Mouse (Mus musculus) liver, embryonic 14.5 days (tissue): Measurements from ENCODE around the gene Ezh1. TPM values are rescaled to one million over a fixed set of nuclear protein-coding genes. Genes with fewer than 3 reads are reported as not detected.
A peak's percentile ranks its signal among the peaks of the same experiment; 100 is the strongest.

ENCODE experiments used
- ATAC-seq: fragments of 200-750 bp; cut with Nextera tagmentation; 2 replicates; pipeline ENCODE4 v1.8.0; 2017; ENCODE audit warnings: moderate number of reproducible peaks, mild to moderate bottlenecking, moderate library complexity; ENCODE audit not compliant: insufficient read depth
- DNase-seq, 3 experiments: peaks; one replicate each; pipeline ENCODE4 v3.0.0-alpha.2; 2012 to 2013; ENCODE audit warnings: low read depth in 3 of 3, low spot score in 3 of 3
- H3K27ac ChIP-seq: fragments of 300-500 bp; sonication (generic); 2 replicates; pipeline ENCODE4 v1.5.1; 2014; ENCODE audit warnings: moderate library complexity, mild to moderate bottlenecking, control low read depth, inconsistent platforms
- H3K27me3 ChIP-seq: fragments of 300-500 bp; sonication (generic); 2 replicates; pipeline ENCODE4 v1.6.1; 2014; ENCODE audit warnings: mild to moderate bottlenecking, low read length, moderate library complexity; ENCODE audit not compliant: control insufficient read depth, insufficient read depth
- H3K36me3 ChIP-seq: fragments of 300-500 bp; sonication (generic); replicated peaks from 2 replicates; pipeline ENCODE4 v1.6.1; 2014; ENCODE audit warnings: low read depth; ENCODE audit not compliant: control insufficient read depth, insufficient read depth
- H3K4me1 ChIP-seq, 2 experiments: fragments of 200-500 bp in 1 of 2; fragments of 300-500 bp in 1 of 2; sonication (generic) in 1 of 2; replicated peaks; 2 replicates each; pipeline ENCODE4 v1.6.1; 2012 to 2014; ENCODE audit warnings: antibody characterized with exemption in 1 of 2, inconsistent platforms in 1 of 2, low read length in 1 of 2; ENCODE audit not compliant: control insufficient read depth in 2 of 2, insufficient read depth in 2 of 2
- H3K4me2 ChIP-seq: fragments of 300-500 bp; sonication (generic); 2 replicates; pipeline ENCODE4 v1.6.1; 2014; ENCODE audit warnings: low read depth, mild to moderate bottlenecking, control low read depth, moderate library complexity
- H3K4me3 ChIP-seq, 2 experiments: fragments of 200-500 bp in 1 of 2; fragments of 300-500 bp in 1 of 2; sonication (generic) in 1 of 2; 2 replicates each; pipeline ENCODE4 v1.5.1; 2012 to 2014; ENCODE audit warnings: low read depth in 2 of 2, low read length in 2 of 2, mild to moderate bottlenecking in 2 of 2, control low read depth in 1 of 2, inconsistent platforms in 1 of 2, moderate library complexity in 1 of 2; ENCODE audit not compliant: insufficient read depth in 1 of 2
- H3K9ac ChIP-seq: fragments of 300-500 bp; sonication (generic); replicated peaks from 2 replicates; pipeline ENCODE4 v1.6.1; 2014; ENCODE audit warnings: mild to moderate bottlenecking, control low read depth, moderate library complexity
- H3K9me3 ChIP-seq: fragments of 300-500 bp; sonication (generic); 2 replicates; pipeline ENCODE4 v1.6.1; 2016; ENCODE audit warnings: low read length, mixed read lengths; ENCODE audit not compliant: control insufficient read depth
- CTCF ChIP-seq: IDR thresholded peaks from 2 replicates; pipeline ENCODE4 v1.5.1; 2016; ENCODE audit warnings: antibody characterized with exemption, low read depth, control low read depth
- EP300 ChIP-seq: IDR thresholded peaks from 2 replicates; pipeline ENCODE4 v1.6.1; 2016; ENCODE audit warnings: antibody characterized with exemption, low read depth
- WGBS: fragments of 180-500 bp; shearing (Covaris S2); extraction: QIAGEN DNeasy Blood & Tissue Kit; methylation state at CpG from one replicate; pipeline ENCODE4 v1.1.7; 2014; ENCODE audit not compliant: insufficient replicate concordance; 5-methylcytosine and 5-hydroxymethylcytosine counted together
- polyA plus RNA-seq, 2 experiments: library from polyadenylated mRNA; depleted of rRNA in 1 of 2; stranded (reverse) in 1 of 2; unstranded in 1 of 2; fragments of >200 nt; fragmentation: Nextera tagmentation in 1 of 2; extraction: Ambion mirVana in 1 of 2; gene quantifications; 2 replicates each; pipeline versions ENCODE4 v1.2.1 to v1.2.3; 2012 to 2014

Ezh1 gene
- polyA plus RNA-seq, 2 experiments = 7.9 to 8.8 TPM

DNA sequence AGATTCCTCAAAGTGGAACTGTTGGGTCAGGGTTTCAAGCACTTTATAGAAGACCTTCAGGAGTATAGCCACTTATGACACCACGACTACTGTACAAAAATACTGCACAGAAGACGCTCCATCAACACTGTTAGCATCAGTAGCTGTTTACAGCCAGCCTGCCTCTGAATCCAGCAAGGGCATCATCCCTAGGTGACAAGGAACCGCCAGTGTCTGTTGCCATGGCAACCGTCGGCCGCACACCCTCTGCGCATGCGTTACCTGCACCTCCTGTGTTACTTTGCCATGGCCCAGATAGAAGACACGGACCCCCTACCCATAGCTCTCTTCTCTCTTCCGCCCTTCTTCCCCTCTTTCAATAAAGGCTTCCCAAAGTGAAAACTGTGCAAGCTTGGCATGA is 79.9 kb downstream of the Ezh1 start:
- no peak overlapping the region for H3K4me3 ChIP-seq
- no peak for DNase-seq

DNA sequence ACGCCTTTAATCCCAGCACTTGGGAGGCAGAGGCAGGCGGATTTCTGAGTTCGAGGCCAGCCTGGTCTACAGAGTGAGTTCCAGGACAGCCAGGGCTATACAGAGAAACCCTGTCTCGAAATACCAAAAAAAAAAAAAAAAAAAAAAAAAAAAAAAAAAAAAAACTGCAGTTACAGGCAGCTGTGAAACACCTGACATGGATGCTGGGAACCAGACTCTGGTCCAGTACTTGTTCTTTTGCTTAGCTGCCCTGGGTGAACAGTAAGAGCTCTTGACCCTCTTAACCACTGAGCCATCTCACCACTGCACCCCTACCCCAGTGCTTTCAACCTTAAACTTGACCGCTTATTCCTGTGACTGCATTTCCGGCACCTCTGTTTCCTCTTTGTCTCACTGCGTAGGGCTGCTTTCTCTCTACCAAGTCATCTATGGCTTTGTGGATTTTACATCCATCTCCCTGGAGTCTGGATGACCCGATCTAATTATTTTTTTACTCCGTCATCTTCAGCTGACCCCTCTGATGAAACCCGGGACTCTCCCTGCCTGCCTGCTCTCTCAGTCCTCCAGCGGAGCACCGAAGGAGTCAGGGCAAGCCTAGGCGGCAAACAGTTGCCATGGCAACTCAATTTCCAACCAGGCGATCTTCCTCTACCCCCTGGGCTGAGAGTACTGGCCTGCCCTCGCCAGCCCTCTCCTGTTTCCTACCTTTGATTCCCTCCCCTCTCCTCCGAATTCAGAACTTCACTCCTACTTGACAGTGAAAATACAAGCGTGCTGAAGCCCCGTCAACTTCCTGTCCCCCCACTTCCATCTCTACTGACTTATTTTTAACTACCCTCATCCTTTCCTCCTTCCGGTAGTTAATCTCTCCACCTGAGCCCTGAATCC is 82.7 kb downstream of the Ezh1 start:
- Histone ChIP-seq H3K9ac (no peak overlapping the region), H3K4me1 (peaks cover 0 to 3% of the 10 kb centered on the region in 2 experiments; a peak in 2 of 4 replicates), H3K4me2 (peak overlapping the region; percentile 49), H3K36me3 (no peaks in the 10 kb centered on the region), H3K4me3 (peak overlapping the region; percentile 16 to 21; a peak in 2 of 4 replicates), H3K27ac (no peak overlapping the region), H3K27me3 (peaks cover 18% of the 10 kb centered on the region), H3K9me3 (no peaks in the 10 kb centered on the region)
- DNase-seq (no peak), ATAC-seq (no peak)
- no peak for TF ChIP-seq CTCF
- TF ChIP-seq EP300 = no peak
- WGBS = 16% methylated on average over 18 of the region's 19 CpGs

More for the DNA sequence above, 79.9 kb downstream of the Ezh1 start:
- H3K9me3 ChIP-seq = no peaks in the 10 kb centered on the region
- peaks cover 0 to 1% of the 10 kb centered on the region in 2 experiments; a peak in 2 of 4 replicates for H3K4me1 ChIP-seq
- no peak overlapping the region for H3K9ac ChIP-seq
- H3K4me2 ChIP-seq = no peak overlapping the region
- H3K27me3 ChIP-seq = peaks cover 7% of the 10 kb centered on the region
- no peak overlapping the region for H3K27ac ChIP-seq
- H3K36me3 ChIP-seq = no peaks in the 10 kb centered on the region
- no peak for TF ChIP-seq CTCF
- TF ChIP-seq EP300 = no peak
- 40% methylated on average over 10 of the region's 10 CpGs for WGBS
- no peak for ATAC-seq

DNA sequence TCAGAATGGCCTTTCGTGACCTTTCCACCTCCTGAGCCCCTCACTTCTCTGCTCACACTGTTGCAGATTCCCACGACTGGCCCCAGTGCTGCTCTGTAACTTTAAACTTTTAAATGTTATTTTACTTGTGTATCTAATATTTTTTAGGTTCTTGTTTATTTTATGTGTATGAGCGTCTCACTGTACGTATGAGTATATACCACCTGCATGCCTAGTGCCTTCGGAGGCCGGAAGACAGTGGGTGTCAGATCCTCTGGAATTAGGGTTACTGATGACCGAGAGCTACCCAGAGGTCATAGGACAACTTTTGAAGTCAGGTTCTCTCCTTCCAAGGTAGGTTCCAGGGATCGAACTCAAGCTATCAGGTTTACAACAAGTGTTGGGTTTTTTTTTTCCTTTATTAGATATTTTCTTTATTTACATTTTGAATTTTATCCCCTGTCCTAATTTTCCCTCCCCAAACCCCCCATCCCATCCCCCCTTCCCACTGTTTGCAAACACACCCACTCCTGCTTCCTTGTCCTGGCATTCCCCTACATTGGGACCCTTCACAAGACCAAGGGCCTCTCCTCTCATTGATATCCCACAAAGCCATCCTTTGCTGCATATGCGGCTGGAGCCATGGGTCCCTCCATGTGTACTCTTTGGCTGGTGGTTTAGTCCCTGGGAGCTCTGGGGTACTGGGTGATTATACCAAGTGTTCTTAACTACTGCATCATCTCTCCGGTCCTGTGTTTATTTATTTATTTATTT is 83.9 kb downstream of the Ezh1 start:
- ATAC-seq = no peak
- 75% methylated on average over 10 of the region's 10 CpGs for WGBS
- Histone ChIP-seq H3K9me3 (no peaks in the 10 kb centered on the region), H3K4me2 (no peak overlapping the region), H3K27me3 (peaks cover 18% of the 10 kb centered on the region), H3K4me3 (no peak overlapping the region), H3K9ac (no peak overlapping the region), H3K27ac (no peak overlapping the region), H3K4me1 (peaks cover 0 to 3% of the 10 kb centered on the region in 2 experiments; a peak in 1 of 4 replicates), H3K36me3 (no peaks in the 10 kb centered on the region)
- DNase-seq = no peak
- TF ChIP-seq CTCF = no peak
- TF ChIP-seq EP300 = no peak

Other genes starting within 250 kb of the Ezh1 start
- gene Atp6v0a1, start 217.0 kb downstream of the Ezh1 start, polyA plus RNA-seq (2012; rRNA removed) = 28.3 and 29.5 TPM in 2 replicates
- gene Atp6v0a1, start 217.0 kb downstream of the Ezh1 start, polyA plus RNA-seq (2014; fragmentation: Nextera tagmentation; extraction: Ambion mirVana) = 37.8 and 40.3 TPM in 2 replicates
- gene Naglu, start 156.5 kb downstream of the Ezh1 start, polyA plus RNA-seq (2012; rRNA removed) = 3.4 and 4.0 TPM in 2 replicates
- 4.0 and 4.3 TPM in 2 replicates for gene Naglu, start 156.5 kb downstream of the Ezh1 start, polyA plus RNA-seq (2014; fragmentation: Nextera tagmentation; extraction: Ambion mirVana)
- 0.13 and 0.19 TPM in 2 replicates for gene Hsd17b1, start 148.1 kb downstream of the Ezh1 start, polyA plus RNA-seq (2012; rRNA removed)
- 0.08 and 0.34 TPM in 2 replicates for gene Hsd17b1, start 148.1 kb downstream of the Ezh1 start, polyA plus RNA-seq (2014; fragmentation: Nextera tagmentation; extraction: Ambion mirVana)
- 16.2 and 16.7 TPM in 2 replicates for gene Coasy, start 143.9 kb downstream of the Ezh1 start, polyA plus RNA-seq (2012; rRNA removed)
- gene Coasy, start 143.9 kb downstream of the Ezh1 start, polyA plus RNA-seq (2014; fragmentation: Nextera tagmentation; extraction: Ambion mirVana) = 17.7 and 19.9 TPM in 2 replicates
- gene Mlx, start 139.2 kb downstream of the Ezh1 start, polyA plus RNA-seq (2012; rRNA removed) = 16.8 and 18.6 TPM in 2 replicates
- gene Mlx, start 139.2 kb downstream of the Ezh1 start, polyA plus RNA-seq (2014; fragmentation: Nextera tagmentation; extraction: Ambion mirVana) = 21.9 and 26.8 TPM in 2 replicates
- 7.3 and 16.8 TPM in 2 replicates for gene Psmc3ip, start 131.0 kb downstream of the Ezh1 start, polyA plus RNA-seq (2012; rRNA removed)
- gene Psmc3ip, start 131.0 kb downstream of the Ezh1 start, polyA plus RNA-seq (2014; fragmentation: Nextera tagmentation; extraction: Ambion mirVana) = 21.6 and 22.0 TPM in 2 replicates
- 19.3 and 20.4 TPM in 2 replicates for gene Retreg3, start 106.6 kb downstream of the Ezh1 start, polyA plus RNA-seq (2012; rRNA removed)
- gene Retreg3, start 106.6 kb downstream of the Ezh1 start, polyA plus RNA-seq (2014; fragmentation: Nextera tagmentation; extraction: Ambion mirVana) = 5.3 and 6.7 TPM in 2 replicates
- gene Tubg1, start 106.5 kb downstream of the Ezh1 start, polyA plus RNA-seq (2012; rRNA removed) = 12.4 and 13.8 TPM in 2 replicates
- 32.0 and 32.4 TPM in 2 replicates for gene Tubg1, start 106.5 kb downstream of the Ezh1 start, polyA plus RNA-seq (2014; fragmentation: Nextera tagmentation; extraction: Ambion mirVana)
- gene Tubg2, start 70.6 kb downstream of the Ezh1 start, polyA plus RNA-seq (2012; rRNA removed) = 0.13 and 0.14 TPM in 2 replicates
- not detected in 2 replicates for gene Tubg2, start 70.6 kb downstream of the Ezh1 start, polyA plus RNA-seq (2014; fragmentation: Nextera tagmentation; extraction: Ambion mirVana)
- 0.11 and 0.16 TPM in 2 replicates for gene Cntnap1, start 55.9 kb downstream of the Ezh1 start, polyA plus RNA-seq (2012; rRNA removed)
- 0.08 TPM in 1 of 2 replicates, not detected in the other for gene Cntnap1, start 55.9 kb downstream of the Ezh1 start, polyA plus RNA-seq (2014; fragmentation: Nextera tagmentation; extraction: Ambion mirVana)
- gene Plekhh3, start 55.1 kb downstream of the Ezh1 start, polyA plus RNA-seq (2012; rRNA removed) = 1.1 TPM in 2 replicates
- 1.0 TPM in 2 replicates for gene Plekhh3, start 55.1 kb downstream of the Ezh1 start, polyA plus RNA-seq (2014; fragmentation: Nextera tagmentation; extraction: Ambion mirVana)
- gene Ccr10, start 51.0 kb downstream of the Ezh1 start, polyA plus RNA-seq (2012; rRNA removed) = not detected in 2 replicates
- not detected in 2 replicates for gene Ccr10, start 51.0 kb downstream of the Ezh1 start, polyA plus RNA-seq (2014; fragmentation: Nextera tagmentation; extraction: Ambion mirVana)
- 15.1 and 17.5 TPM in 2 replicates for gene Ramp2, start 19.6 kb upstream of the Ezh1 start, polyA plus RNA-seq (2012; rRNA removed)
- gene Ramp2, start 19.6 kb upstream of the Ezh1 start, polyA plus RNA-seq (2014; fragmentation: Nextera tagmentation; extraction: Ambion mirVana) = 19.0 and 19.2 TPM in 2 replicates
- gene Vps25, start 27.2 kb upstream of the Ezh1 start, polyA plus RNA-seq (2012; rRNA removed) = 35.1 and 36.3 TPM in 2 replicates
- 88.6 and 90.0 TPM in 2 replicates for gene Vps25, start 27.2 kb upstream of the Ezh1 start, polyA plus RNA-seq (2014; fragmentation: Nextera tagmentation; extraction: Ambion mirVana)
- gene Wnk4, start 34.1 kb upstream of the Ezh1 start, polyA plus RNA-seq (2012; rRNA removed) = 5.3 and 5.4 TPM in 2 replicates
- gene Wnk4, start 34.1 kb upstream of the Ezh1 start, polyA plus RNA-seq (2014; fragmentation: Nextera tagmentation; extraction: Ambion mirVana) = 6.4 and 6.9 TPM in 2 replicates
- gene Cntd1, start 52.5 kb upstream of the Ezh1 start, polyA plus RNA-seq (2012; rRNA removed) = 0.44 and 0.68 TPM in 2 replicates
- 0.44 and 0.72 TPM in 2 replicates for gene Cntd1, start 52.5 kb upstream of the Ezh1 start, polyA plus RNA-seq (2014; fragmentation: Nextera tagmentation; extraction: Ambion mirVana)
- 58.7 and 84.8 TPM in 2 replicates for gene Coa3, start 52.7 kb upstream of the Ezh1 start, polyA plus RNA-seq (2012; rRNA removed)
- 109 and 122 TPM in 2 replicates for gene Coa3, start 52.7 kb upstream of the Ezh1 start, polyA plus RNA-seq (2014; fragmentation: Nextera tagmentation; extraction: Ambion mirVana)
- 22.7 and 60.5 TPM in 2 replicates for gene Becn1, start 75.8 kb upstream of the Ezh1 start, polyA plus RNA-seq (2012; rRNA removed)
- 86.2 and 93.6 TPM in 2 replicates for gene Becn1, start 75.8 kb upstream of the Ezh1 start, polyA plus RNA-seq (2014; fragmentation: Nextera tagmentation; extraction: Ambion mirVana)
- 117 and 123 TPM in 2 replicates for gene Psme3, start 89.8 kb upstream of the Ezh1 start, polyA plus RNA-seq (2012; rRNA removed)
- 135 and 152 TPM in 2 replicates for gene Psme3, start 89.8 kb upstream of the Ezh1 start, polyA plus RNA-seq (2014; fragmentation: Nextera tagmentation; extraction: Ambion mirVana)
- 4.6 and 4.7 TPM in 2 replicates for gene Aoc2, start 98.6 kb upstream of the Ezh1 start, polyA plus RNA-seq (2012; rRNA removed)
- gene Aoc2, start 98.6 kb upstream of the Ezh1 start, polyA plus RNA-seq (2014; fragmentation: Nextera tagmentation; extraction: Ambion mirVana) = 0.97 and 1.0 TPM in 2 replicates
- 0.21 and 0.25 TPM in 2 replicates for gene Aoc3, start 104.1 kb upstream of the Ezh1 start, polyA plus RNA-seq (2012; rRNA removed)
- 0.03 and 0.05 TPM in 2 replicates for gene Aoc3, start 104.1 kb upstream of the Ezh1 start, polyA plus RNA-seq (2014; fragmentation: Nextera tagmentation; extraction: Ambion mirVana)
- gene G6pc, start 141.1 kb upstream of the Ezh1 start, polyA plus RNA-seq (2012; rRNA removed) = 0.02 TPM in 2 replicates
- 0.04 TPM in 1 of 2 replicates, not detected in the other for gene G6pc, start 141.1 kb upstream of the Ezh1 start, polyA plus RNA-seq (2014; fragmentation: Nextera tagmentation; extraction: Ambion mirVana)
- gene Aarsd1, start 191.2 kb upstream of the Ezh1 start, polyA plus RNA-seq (2012; rRNA removed) = 24.7 TPM in 2 replicates
- gene Aarsd1, start 191.2 kb upstream of the Ezh1 start, polyA plus RNA-seq (2014; fragmentation: Nextera tagmentation; extraction: Ambion mirVana) = 39.7 and 42.0 TPM in 2 replicates
- gene Gm27029, start 198.3 kb upstream of the Ezh1 start, polyA plus RNA-seq (2012; rRNA removed) = 0.17 and 0.84 TPM in 2 replicates
- 2.6 and 3.5 TPM in 2 replicates for gene Gm27029, start 198.3 kb upstream of the Ezh1 start, polyA plus RNA-seq (2014; fragmentation: Nextera tagmentation; extraction: Ambion mirVana)
- 3.4 and 3.9 TPM in 2 replicates for gene Rundc1, start 198.6 kb upstream of the Ezh1 start, polyA plus RNA-seq (2012; rRNA removed)
- gene Rundc1, start 198.6 kb upstream of the Ezh1 start, polyA plus RNA-seq (2014; fragmentation: Nextera tagmentation; extraction: Ambion mirVana) = 2.9 and 3.0 TPM in 2 replicates
- 0.29 and 0.74 TPM in 2 replicates for gene Ptges3l, start 198.9 kb upstream of the Ezh1 start, polyA plus RNA-seq (2012; rRNA removed)
- 0.53 and 0.86 TPM in 2 replicates for gene Ptges3l, start 198.9 kb upstream of the Ezh1 start, polyA plus RNA-seq (2014; fragmentation: Nextera tagmentation; extraction: Ambion mirVana)
- 571 and 987 TPM in 2 replicates for gene Rpl27, start 215.8 kb upstream of the Ezh1 start, polyA plus RNA-seq (2012; rRNA removed)
- gene Rpl27, start 215.8 kb upstream of the Ezh1 start, polyA plus RNA-seq (2014; fragmentation: Nextera tagmentation; extraction: Ambion mirVana) = 295 and 303 TPM in 2 replicates
- gene Ifi35, start 221.9 kb upstream of the Ezh1 start, polyA plus RNA-seq (2012; rRNA removed) = 14.0 and 17.2 TPM in 2 replicates
- 21.3 and 22.1 TPM in 2 replicates for gene Ifi35, start 221.9 kb upstream of the Ezh1 start, polyA plus RNA-seq (2014; fragmentation: Nextera tagmentation; extraction: Ambion mirVana)
- gene Rnd2, start 238.5 kb upstream of the Ezh1 start, polyA plus RNA-seq (2012; rRNA removed) = 2.9 and 3.1 TPM in 2 replicates
- 1.2 and 1.4 TPM in 2 replicates for gene Rnd2, start 238.5 kb upstream of the Ezh1 start, polyA plus RNA-seq (2014; fragmentation: Nextera tagmentation; extraction: Ambion mirVana)
- 9.1 TPM in 2 replicates for gene Vat1, start 239.8 kb upstream of the Ezh1 start, polyA plus RNA-seq (2012; rRNA removed)
- gene Vat1, start 239.8 kb upstream of the Ezh1 start, polyA plus RNA-seq (2014; fragmentation: Nextera tagmentation; extraction: Ambion mirVana) = 6.8 and 6.9 TPM in 2 replicates